Mouse (Mus musculus) v-Abl transformed pro-B cells (cell line): ENCODE measurements around the gene Leo1.

ENCODE experiments used
- in situ Hi-C, 2 experiments: fragments of 400-800 bp; cut with MboI; formaldehyde crosslinking; loops; one replicate each; pipeline ENCODE4 v1.15.1; 2025; ENCODE audit not compliant: unreplicated experiment in 2 of 2

The Leo1 gene

DNA sequence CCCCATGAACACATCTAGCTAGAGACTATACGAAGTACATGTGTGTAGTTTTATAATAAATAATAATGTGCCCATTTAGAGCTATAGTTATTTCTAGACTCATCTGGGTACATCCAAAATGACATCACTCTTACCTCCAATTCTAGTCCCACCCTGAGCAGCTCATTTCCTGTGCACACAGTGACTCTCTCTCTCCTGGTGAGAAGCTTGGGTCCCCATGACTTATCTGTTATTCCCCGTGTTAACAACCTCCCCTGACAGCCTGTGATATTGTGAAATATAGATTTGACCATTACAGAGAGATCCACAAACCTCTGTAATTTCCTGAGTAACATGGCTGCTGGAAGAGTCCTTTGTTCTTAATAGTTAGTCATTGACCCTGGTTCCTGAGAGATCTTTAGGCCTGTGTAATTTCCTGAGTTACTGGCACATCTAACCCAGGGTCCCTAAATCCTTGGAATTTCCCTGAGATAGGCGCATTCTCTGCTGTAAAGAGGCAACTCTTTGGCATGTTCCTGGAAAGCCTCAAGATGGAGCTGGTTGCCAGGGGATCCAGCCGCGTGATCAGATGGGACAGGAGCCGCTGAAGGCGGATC is 15.4 kb upstream of the Leo1 start:
- in situ Hi-C loops, result no loop called here

DNA sequence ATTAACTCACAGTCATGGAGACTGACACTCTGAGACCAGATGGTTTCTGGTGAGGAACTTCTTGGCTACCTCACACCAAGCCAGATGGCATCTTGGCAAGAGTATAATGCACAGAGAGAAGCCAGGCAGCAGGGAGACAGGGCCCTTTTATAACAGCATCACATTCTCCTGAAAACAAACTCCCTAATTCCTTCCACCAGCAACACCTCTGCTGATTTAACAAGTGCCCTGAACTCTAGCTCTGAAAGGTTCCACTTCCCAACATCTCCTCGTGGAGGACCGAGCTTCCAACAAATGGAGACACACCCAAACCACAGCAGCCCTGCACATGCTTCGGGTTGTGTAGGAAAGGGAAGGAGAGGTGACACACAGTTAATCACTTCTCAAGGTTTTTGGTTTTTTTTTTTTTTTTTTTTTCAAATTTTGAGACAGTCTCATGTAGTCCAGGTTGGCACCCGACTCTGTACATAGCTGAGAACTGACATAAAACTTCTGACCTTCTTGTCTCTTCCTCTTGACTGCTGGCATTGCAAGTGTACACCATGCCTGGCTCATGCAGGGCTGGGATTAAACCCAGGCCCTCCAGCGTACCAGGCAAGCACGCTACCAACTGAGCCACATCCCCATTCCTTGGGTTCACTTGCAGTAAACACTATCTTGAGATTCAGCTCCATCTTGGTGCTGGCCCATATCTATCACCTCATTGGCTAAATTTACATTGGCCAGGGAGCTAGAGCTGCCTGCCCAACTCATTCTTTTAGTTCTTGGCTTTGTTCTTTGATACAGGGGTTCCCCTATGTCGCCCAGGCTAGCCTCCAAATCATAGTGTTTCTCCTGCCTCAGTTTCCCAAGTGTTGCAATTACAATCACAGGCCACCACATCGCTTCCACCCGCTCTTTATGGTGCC is 13.7 kb upstream of the Leo1 start:
- in situ Hi-C loops, result no loop called here

DNA sequence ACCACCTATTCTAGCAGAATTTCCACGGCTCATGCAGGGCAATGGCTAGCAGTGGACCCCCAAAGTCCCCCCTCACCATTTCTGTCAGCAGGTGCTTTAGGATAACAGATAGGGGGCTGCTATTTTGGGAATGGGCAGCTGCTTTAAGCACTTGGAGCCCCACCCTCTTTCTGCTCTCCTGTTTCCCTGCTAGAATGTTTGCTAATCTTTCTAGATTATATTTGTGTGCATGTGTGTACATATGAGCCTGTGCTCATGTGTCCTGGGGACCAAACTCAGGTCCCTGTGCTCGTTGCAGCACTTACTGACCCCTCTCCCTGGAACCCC is 13.1 kb upstream of the Leo1 start:
- in situ Hi-C loops, result no loop called here

DNA sequence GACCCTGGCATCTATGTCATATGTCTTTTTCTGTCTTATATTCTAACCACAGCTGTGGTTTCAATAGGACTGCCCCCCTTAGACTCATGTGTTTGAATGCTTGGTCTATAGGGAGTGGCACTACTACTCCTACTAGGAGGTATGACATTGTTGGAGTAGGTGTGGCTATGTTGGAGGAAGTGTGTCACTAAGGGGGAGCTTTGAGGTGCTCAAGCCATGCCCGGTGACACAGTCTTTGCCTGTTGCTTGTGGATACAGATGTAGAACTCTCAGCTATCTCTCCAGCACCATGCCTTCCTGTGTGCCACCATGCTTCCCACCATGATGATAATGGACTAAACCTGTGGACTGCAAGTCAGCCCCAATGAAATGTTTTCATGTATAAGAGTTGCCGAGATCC is 12.3 kb upstream of the Leo1 start:
- in situ Hi-C loops, result no loop called here

DNA sequence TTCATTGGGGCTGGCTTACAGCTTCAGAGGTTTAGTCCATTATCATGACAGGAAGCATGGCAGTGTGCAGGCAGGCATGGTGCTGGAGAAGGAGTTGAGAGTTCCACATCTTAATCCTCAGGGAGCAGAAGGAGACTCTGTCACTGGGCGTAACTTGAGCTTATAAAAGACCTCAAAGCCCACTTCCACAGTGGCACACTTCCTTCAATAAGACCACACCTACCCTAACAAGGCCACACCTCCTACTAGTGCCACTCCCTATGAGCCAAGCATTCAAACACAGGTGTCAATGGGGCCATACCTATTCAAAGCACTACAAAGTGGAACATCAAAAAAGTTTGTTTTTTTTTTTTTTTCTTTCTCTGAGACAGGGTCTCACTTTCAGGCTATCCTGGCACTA is 11.7 kb upstream of the Leo1 start:
- in situ Hi-C loops, result loop anchor here in 1 of 2 experiments (5.0 to 10.0 kb wide), 2 partner anchors 52 to 395 kb away; partner anchors contain the start of gene Arpp19

DNA sequence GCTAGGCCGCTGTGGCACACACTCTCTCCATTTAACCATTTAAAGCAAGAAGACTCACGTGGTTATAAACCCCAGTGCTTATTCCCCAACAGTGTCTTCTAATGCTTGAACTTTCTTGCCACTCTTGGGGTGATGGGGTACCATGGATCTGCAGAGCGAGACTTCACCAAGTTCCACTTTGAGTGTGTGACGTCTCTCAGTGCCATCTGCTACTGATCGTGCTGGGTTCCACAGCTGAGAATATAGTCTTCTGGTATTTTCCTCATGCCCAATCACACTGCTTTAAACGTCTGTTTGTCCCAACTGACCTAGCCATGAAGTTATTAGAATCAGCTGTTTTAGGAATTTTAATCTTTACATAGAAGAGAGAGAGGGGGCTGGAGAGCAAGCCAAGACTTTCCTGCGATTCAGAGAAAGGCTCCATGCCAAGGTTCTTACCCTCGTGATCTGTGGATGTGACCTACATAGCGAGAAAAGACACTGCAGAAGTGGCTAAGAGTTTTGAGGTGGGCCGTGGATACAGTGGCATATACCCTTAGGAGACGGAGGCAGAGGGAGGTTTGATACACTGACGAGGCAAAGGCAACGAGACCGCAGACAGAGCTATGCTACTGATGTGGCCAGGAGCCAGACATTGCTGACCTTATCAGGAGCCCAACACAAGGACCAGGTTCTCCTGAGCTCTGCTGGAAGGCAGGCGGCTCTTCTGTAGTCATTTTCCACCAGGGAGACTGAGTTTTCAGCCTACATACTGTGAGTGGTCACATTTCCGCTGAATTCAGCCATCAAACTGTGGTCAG is 10.3 kb upstream of the Leo1 start:
- in situ Hi-C loops, result loop anchor here in 1 of 2 experiments (5.0 to 10.0 kb wide), 2 partner anchors 54 to 396 kb away; partner anchors contain the start of gene Arpp19

DNA sequence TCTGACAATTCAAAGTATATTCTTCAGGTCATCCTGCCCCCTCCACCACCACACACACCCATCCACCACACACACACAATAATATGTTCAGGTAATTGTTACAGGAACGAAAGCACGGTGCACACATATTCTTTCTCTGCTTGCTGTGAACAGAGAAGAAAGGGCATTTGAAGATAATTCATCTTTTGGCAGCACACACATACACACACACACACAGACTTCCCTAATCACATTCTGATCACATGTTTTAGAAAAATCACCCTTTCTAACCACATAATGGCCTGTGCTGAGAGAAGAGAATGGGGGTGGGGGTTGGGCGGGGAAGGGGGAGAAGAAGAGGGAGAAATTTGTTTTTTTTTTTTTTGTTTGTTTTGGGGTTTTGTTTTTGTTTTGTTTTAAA is 8.6 kb upstream of the Leo1 start:
- in situ Hi-C loops, result loop anchor here in 1 of 2 experiments (5.0 to 10.0 kb wide), 2 partner anchors 55 to 398 kb away; partner anchors contain the start of gene Arpp19

DNA sequence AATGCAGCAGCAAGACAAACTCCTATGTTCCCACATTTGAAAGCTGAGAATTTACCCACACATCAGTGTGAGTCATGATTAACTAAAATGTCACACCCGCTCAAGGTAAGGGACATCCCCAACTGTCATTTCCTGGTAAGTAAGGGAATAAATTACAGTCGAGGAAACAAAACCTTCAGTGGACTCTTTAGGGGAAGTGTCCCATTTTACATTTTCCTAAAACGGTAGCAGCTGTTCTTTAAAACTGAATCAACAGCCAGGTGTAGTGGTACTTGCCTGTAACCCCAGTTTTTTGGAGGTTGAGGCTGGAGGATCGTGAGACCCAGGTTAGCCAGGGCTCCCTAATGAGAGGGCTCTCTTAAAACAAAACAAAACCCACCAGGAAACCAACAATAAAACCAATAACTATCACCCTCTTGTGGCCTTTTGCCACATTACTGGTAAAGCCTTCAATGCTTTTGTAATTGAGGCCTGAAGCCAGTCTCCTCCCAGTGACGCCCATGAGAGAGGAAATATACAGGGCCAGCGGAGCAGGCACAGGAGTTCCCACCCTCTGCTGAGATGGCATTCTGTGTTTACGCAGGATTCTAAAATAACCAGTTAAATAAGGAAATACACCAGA is 7.0 kb upstream of the Leo1 start:
- in situ Hi-C loops, result loop anchor here in 1 of 2 experiments (5.0 to 10.0 kb wide), 2 partner anchors 57 to 399 kb away; partner anchors contain the start of gene Arpp19

DNA sequence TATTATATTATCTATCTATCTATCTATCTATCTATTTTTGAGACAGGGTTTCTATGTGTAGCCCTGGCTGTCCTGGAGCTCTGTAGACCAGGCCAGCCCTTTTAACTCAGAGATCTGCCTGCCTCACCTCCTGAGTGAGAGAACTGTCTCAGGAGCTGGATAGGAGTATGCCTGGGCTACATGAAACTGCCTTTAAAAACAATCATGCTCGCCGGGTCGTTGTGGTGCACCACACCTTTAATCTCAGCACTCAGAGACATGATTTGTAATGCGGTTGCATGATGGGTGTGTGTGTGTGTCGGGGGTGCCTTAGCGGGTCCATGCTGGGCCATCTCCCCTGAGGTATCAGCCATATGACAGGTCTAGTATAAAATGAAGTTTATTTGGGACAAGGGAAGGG is 6.5 kb upstream of the Leo1 start:
- in situ Hi-C loops, result loop anchor here (5.0 to 10.0 kb wide), 3 partner anchors 58 to 400 kb away; partner anchors contain the start of gene Arpp19 (in 1 of the 2)

DNA sequence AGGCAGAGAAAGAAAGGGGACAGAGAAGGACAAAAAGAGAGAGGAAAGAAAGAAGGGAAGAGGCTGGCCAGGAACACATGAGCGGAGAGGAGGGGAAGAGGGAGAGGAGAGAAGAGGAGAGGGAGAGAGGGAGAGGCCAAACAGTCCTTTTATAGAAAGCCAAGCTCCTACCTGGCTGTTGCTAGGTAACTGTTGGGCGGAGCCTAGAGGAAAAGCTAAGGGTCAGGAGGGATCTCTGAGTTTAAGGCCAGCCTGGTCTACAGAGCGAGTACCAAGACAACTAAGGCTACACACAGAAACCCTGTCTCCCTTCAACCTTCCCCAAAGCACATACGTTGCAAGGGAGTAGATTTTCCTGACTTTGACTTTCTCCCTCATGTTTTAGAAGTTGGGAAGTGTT is 6.0 kb upstream of the Leo1 start:
- in situ Hi-C loops, result loop anchor here (5.0 to 10.0 kb wide), 2 partner anchors 153 to 400 kb away; partner anchors contain the start of gene Arpp19 (in 1 of the 2)

DNA sequence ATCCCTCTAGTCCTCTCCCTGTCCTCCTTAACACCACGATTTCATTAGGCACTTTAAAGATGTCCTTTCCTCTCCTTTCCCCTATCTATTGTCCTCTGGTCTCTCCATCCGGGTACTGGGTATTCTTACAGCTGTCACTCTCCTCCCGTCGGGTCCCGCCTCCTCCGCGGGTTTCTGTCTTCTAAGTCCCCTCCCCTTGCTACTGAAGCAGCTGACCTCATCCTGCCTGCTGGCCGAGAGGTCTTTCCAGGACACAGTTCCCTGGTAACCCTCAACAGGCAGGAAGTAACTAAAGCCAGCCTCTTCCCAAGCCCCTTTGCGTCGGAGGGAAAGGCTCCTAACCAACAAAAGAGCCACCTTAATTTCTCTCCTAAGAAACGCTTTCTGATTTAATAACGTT is 5.4 kb upstream of the Leo1 start:
- in situ Hi-C loops, result loop anchor here (5.0 to 10.0 kb wide), 2 partner anchors 154 to 401 kb away; partner anchors contain the start of gene Arpp19 (in 1 of the 2)

DNA sequence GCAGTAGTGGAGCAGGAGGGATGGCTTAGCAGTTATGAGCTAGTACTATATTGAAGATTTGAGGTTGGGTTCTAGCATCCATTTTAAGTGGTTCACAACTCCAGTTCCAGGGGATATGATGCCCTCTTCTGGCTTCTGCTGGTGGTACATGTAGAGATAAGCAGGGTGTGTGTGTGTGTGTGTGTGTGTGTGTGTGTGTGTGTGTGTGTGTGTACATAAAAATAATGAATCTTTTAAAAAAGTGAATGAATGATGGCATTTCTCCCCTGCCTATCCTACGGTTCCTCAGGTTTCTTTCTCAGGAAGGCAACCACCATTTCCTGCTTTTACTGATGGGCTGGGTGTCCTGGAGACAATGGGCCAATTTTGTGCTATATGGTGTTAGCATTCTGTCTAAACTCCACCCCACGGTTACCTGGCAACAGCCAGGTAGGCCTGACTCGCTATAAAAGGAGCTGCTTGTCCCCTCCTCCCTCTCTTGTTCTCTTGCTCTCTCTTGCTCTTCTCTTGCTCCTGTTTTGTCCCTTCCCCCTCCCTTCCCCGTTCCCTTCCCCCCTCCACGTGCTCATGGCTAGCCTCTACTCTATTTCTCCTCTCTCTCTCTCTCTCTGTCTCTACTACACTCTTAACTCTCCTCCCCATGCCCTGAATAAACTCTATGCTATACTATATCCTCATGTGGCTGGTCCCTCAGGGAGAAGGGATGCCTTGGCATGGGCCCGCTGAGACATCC is 3.5 kb upstream of the Leo1 start:
- in situ Hi-C loops, result loop anchor here (5.0 to 10.0 kb wide), 2 partner anchors 156 to 403 kb away; partner anchors contain the start of gene Arpp19 (in 1 of the 2)

DNA sequence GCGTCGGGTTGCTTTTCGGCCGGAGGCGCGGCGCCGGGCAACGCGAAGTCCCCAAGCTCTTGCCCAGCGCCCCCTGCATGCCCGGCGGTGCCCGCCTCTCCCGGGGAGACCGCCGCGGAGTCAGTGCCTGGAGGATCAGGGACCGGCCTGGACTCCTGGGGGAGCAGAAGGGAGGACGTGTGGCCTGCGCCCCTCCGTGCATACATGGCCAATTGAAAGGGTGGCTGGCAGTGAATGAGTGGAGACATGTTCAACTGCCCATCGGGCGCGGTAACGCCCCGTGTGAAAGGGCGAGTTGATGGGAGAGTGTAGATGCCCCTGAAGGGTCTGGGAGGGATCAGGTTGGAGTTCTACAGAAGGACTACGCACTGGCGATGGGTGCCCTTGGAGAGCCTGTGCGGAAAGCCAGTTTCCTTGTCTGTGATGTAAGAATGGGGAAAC is 387 bp downstream of the Leo1 start:
- in situ Hi-C loops, result loop anchor here in 1 of 2 experiments (5.0 to 10.0 kb wide), 3 partner anchors 84 to 407 kb away; partner anchors contain the start of gene Arpp19

DNA sequence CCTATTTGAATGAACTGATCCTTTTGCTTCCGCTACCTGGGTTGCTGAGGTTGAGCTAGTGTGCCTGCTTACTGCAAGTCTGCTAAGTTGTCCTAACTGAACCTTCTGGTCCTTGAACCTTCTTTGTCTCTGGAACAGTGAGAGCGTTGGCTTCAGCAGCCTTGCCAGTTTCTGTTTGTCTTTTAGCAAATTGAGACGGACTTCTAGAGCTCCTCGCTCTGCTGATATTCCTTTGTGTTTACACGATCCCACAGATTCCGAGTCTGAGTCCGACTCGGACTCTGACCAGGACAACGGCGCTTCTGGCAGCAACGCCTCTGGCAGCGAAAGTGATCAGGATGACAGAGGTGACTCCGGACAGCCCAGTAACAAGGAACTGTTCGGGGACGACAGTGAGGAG is 3.7 kb downstream of the Leo1 start:
- in situ Hi-C loops, result loop anchor here in 1 of 2 experiments (5.0 to 10.0 kb wide), 3 partner anchors 88 to 410 kb away; partner anchors contain the start of gene Arpp19

DNA sequence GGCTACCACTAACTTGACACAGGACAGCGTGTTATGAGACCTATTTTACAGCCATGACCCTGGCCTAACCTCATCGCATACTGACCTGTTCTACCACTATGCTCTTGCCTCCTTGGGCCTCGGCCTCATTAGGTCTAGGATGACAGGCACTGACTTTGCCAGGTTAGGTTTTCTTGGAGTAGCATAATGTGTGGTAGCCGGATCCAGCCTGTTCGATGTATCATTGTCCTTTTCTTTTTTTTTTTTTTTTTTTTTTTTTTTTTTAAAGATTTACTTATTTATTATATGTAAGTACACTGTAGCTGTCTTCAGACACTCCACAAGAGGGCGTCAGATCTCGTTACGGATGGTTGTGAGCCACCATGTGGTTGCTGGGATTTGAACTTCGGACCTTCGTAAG is 5.2 kb downstream of the Leo1 start:
- in situ Hi-C loops, result loop anchor here in 1 of 2 experiments (10.0 kb wide), 1 partner anchor 412 kb away; the partner anchor contains the start of gene Arpp19

DNA sequence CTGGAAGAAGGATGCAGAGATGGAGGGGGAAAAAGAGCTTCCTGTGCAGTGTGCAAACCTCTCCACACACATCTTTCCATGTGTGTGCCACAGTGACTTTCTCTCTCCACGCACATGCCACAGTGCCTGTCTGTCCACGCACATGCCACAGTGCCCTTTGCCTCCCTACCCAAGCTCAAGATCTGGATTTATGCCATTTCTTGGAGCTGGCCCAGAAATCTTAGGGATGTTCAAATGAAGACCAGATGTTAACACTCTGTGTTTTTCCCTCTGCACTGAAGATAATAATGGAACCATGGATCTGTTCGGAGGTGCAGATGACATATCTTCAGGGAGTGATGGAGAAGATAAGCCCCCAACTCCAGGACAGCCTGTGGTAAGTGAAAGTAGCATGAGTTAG is 6.7 kb downstream of the Leo1 start:
- in situ Hi-C loops, result loop anchor here in 1 of 2 experiments (10.0 kb wide), 1 partner anchor 413 kb away; the partner anchor contains the start of gene Arpp19

DNA sequence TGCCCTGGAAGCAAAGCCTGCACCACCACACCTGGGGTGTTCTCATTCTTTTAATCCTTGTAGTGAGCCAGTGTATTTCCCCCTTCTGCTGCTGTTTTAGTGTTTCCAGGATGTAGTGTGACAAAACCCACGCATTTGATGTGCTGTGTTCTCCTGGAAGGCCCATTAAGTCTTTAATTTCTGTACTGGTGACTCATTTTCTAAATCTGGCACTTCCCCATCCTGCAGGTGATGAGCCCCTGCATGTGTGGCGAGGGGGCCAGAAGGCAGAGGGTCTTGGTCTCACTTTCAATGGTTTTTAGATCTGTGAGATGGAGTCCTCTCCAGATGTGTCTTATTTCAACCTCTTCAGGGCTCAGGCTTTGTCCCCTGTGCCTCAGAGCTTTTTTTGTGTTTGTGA is 12.7 kb downstream of the Leo1 start:
- in situ Hi-C loops, result no loop called here

DNA sequence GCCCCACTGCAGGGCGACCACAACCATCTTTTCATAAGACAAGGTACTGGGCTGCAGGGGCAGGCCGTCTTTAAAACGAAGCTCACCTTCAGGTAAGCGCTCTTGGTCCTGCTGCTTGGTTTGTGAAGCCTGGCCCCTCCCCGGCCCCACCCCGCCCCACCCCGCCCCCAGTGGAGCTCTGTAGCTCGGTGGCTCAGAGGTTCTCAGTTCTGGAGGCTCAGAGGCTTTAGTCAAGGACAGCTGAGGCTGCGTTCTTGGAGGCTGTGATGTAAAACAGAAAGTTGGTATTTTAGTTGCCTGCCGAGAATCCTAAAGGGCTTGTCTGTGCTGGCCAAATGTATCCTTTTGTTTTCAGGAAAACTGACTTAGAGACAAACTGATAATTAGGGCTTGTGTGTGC is 14.4 kb downstream of the Leo1 start:
- in situ Hi-C loops, result no loop called here

DNA sequence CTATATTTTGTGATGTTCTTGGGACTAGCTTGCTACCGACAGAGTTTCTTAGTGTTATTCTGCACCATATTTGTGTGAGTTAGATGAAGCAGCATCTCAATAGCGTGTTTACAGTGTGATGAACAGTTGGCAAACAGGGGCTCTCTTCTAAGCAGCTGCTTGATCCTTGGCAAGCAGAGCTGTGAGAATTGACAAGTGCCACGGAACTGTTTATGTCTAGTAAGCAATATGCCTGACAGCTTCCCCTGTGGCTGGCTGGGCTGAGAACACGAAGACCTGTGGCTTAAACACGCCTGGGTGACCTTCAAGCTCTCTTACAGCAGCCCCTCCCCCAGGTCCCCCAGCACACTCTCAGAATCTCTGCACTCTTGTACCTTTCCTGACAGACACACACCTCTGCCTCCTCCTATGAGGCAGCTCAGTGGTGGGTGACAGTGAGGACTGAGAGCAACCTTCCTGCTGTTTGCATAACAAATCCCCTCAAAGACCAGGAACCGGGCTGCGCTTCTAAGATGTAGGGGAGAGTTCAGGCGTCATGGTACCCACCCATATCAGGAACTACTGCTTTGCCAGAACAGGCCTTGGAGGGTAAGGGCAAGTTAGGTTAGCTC is 21.8 kb downstream of the Leo1 start:
- in situ Hi-C loops, result no loop called here
